Mouse (Mus musculus): Measurements from ENCODE around the gene Dab1.

Dab1 gene

GRCm38 (mm10) chr4:104550581-104551205, 931.5 kb downstream of the Dab1 start:
- DNase-seq (ENCODE audit: extremely low read depth, insufficient read length, low spot score) = no peak

GRCm38 (mm10) chr4:104551390-104552070, 932.4 kb downstream of the Dab1 start:
- DNase-seq (ENCODE audit: extremely low read depth, insufficient read length, low spot score) = no peak

GRCm38 (mm10) chr4:104555408-104555807, 936.2 kb downstream of the Dab1 start:
- DNase-seq (ENCODE audit: extremely low read depth, insufficient read length, low spot score) = no peak

GRCm38 (mm10) chr4:104563512-104563911, 944.4 kb downstream of the Dab1 start:
- DNase-seq (ENCODE audit: extremely low read depth, insufficient read length, low spot score) = no peak

- no peak for DNase-seq (ENCODE audit: extremely low read depth, insufficient read length, low spot score)
These were observed 951.4 kb downstream of the Dab1 start for GRCm38 (mm10) chr4:104570523-104570922.

- DNase-seq (ENCODE audit: extremely low read depth, insufficient read length, low spot score) = no peak
These were observed 953.3 kb downstream of the Dab1 start for GRCm38 (mm10) chr4:104572440-104572839.

- DNase-seq (ENCODE audit: extremely low read depth, insufficient read length, low spot score) = no peak
These were observed 954.3 kb downstream of the Dab1 start for GRCm38 (mm10) chr4:104573419-104573818.

- DNase-seq (ENCODE audit: extremely low read depth, insufficient read length, low spot score) = no peak
These were observed 959.2 kb downstream of the Dab1 start for GRCm38 (mm10) chr4:104578370-104578769.

- no peak for DNase-seq (ENCODE audit: extremely low read depth, insufficient read length, low spot score)
These were observed 960.9 kb downstream of the Dab1 start for GRCm38 (mm10) chr4:104579946-104580544.

GRCm38 (mm10) chr4:104582726-104583125, 963.6 kb downstream of the Dab1 start:
- no peak for DNase-seq (ENCODE audit: extremely low read depth, insufficient read length, low spot score)

GRCm38 (mm10) chr4:104587826-104588225, 968.7 kb downstream of the Dab1 start:
- DNase-seq (ENCODE audit: extremely low read depth, insufficient read length, low spot score) = no peak

- no peak for DNase-seq (ENCODE audit: extremely low read depth, insufficient read length, low spot score)
These were observed 977.8 kb downstream of the Dab1 start for GRCm38 (mm10) chr4:104596936-104597335.

- DNase-seq (ENCODE audit: extremely low read depth, insufficient read length, low spot score) = no peak
These were observed 978.6 kb downstream of the Dab1 start for GRCm38 (mm10) chr4:104597490-104598465.

- DNase-seq (ENCODE audit: extremely low read depth, insufficient read length, low spot score) = no peak
These were observed 983.6 kb downstream of the Dab1 start for GRCm38 (mm10) chr4:104602804-104603203.

- no peak for DNase-seq (ENCODE audit: extremely low read depth, insufficient read length, low spot score)
These were observed 985.1 kb downstream of the Dab1 start for GRCm38 (mm10) chr4:104604298-104604697.

- DNase-seq (ENCODE audit: extremely low read depth, insufficient read length, low spot score) = no peak
These were observed 987.7 kb downstream of the Dab1 start for GRCm38 (mm10) chr4:104606881-104607280.

- no peak for DNase-seq (ENCODE audit: extremely low read depth, insufficient read length, low spot score)
These were observed 988.5 kb downstream of the Dab1 start for GRCm38 (mm10) chr4:104607636-104608035.

GRCm38 (mm10) chr4:104619452-104619851, 1000.3 kb downstream of the Dab1 start:
- no peak for DNase-seq (ENCODE audit: extremely low read depth, insufficient read length, low spot score)

- DNase-seq (ENCODE audit: extremely low read depth, insufficient read length, low spot score) = no peak
These were observed 1006.2 kb downstream of the Dab1 start for GRCm38 (mm10) chr4:104625316-104625715.

GRCm38 (mm10) chr4:104628708-104629107, 1009.5 kb downstream of the Dab1 start:
- no peak for DNase-seq (ENCODE audit: extremely low read depth, insufficient read length, low spot score)

GRCm38 (mm10) chr4:104637016-104637415, 1017.9 kb downstream of the Dab1 start:
- no peak for DNase-seq (ENCODE audit: extremely low read depth, insufficient read length, low spot score)
